Mouse (Mus musculus) C2C12 (cell line): ENCODE data around the gene Lyplal1.

Experiments
- CEBPB ChIP-seq: IDR thresholded peaks from one replicate; pipeline ENCODE4 v1.6.1; 2011; ENCODE audit warnings: low read depth, mild to moderate bottlenecking, control low read depth, moderate library complexity
- CTCF ChIP-seq: IDR thresholded peaks from one replicate; pipeline ENCODE4 v1.5.1; 2011; ENCODE audit not compliant: control insufficient read depth, insufficient read depth, insufficient read length
- USF1 ChIP-seq: IDR thresholded peaks from one replicate; pipeline ENCODE4 v1.6.1; 2011; ENCODE audit warnings: low read depth, mild to moderate bottlenecking, control low read depth, moderate library complexity

DNA sequence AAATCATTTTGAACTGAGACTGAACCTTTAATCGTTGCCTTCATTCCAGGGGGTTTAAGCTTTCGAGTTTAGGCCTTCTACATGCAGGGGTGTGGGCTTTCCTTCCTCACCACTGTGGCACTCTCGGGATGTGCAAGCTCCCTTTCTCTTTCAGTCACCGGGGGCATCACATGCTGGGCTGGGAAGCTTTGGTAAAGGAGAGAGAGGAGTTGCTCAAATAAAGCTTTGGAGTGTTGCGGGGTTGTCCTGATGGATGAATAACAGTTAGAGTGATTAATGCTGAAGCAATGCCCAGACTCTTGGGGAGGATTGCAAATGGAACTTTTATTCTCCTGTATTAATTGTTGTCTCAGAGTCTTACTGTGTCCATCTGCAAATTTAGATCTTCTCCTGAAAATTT is 2.7 kb upstream of the Lyplal1 start:
- TF ChIP-seq CEBPB (no peak), CTCF (no peak), USF1 (no peak)
